ENCODE assay signal across 9 mouse cellular contexts in the genomic region with DNA sequence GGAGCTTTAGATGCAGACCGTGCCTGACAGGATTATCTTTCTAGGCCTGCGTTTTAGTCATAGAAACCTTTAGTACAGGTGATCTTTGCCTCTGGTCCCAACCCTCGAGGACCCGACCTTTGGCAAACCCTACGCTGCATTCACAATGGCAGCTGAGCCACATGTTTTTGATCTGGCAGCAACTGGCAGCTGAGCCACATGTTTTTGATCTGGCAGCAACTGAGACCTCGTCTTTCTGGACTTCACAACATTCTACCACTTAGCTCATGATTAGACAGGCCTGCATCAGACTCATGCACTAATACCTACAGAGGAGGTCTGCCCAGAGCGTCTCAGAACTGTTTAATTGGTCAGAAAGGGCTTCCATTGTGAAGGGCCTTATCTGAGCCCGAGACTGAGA. TPM values are rescaled to one million over a fixed set of nuclear protein-coding genes. Genes with fewer than 3 reads are reported as not detected.
A peak's percentile ranks its signal among the peaks of the same experiment; 100 is the strongest.
DNase-seq lines count a peak whose midpoint lies in the region; ATAC-seq and TF ChIP-seq lines count a peak whose summit lies in the region.
"Had no signal": no experiment of that assay in that cellular context is flagged by ENCODE, and none has a peak within 500 bp of the region (broad histone marks: within the 10 kb centered on the region; RNA-seq: fewer than 3 reads in every experiment).

No protein-coding gene starts in this region.

- H3K9me3 ChIP-seq in heart, embryonic 11.5 days (replicated peaks; ENCODE audit: control insufficient read depth, low read length): no peaks in the 10 kb centered on the region
- no peaks in the 10 kb centered on the region for H3K9me3 ChIP-seq in limb, embryonic 13.5 days
- no peaks in the 10 kb centered on the region for H3K9me3 ChIP-seq in stomach, postnatal 0 days (ENCODE audit: control insufficient read depth, low read length)

- no peak for TF ChIP-seq POLR2A in spleen, adult 2 months (IDR thresholded peaks at IDR 0.05; ENCODE audit: low read depth, low read length)

- TF ChIP-seq CTCF in spleen, adult 2 months (IDR thresholded peaks at IDR 0.05; ENCODE audit: extremely low read depth, insufficient read depth, insufficient read length, insufficient replicate concordance): no peak
- TF ChIP-seq CTCF in stomach, postnatal 0 days (IDR thresholded peaks at IDR 0.05; ENCODE audit: low read depth): no peak

- TF ChIP-seq EP300 in stomach, postnatal 0 days (optimal IDR thresholded peaks at IDR 0.05): no peak

- H3K27me3 ChIP-seq in spleen, adult 2 months (ENCODE audit: control insufficient read depth, insufficient read depth, low read length): no peaks in the 10 kb centered on the region
- H3K27me3 ChIP-seq in heart, embryonic 11.5 days (ENCODE audit: control insufficient read depth, insufficient read depth, low read length): no peaks in the 10 kb centered on the region
- H3K27me3 ChIP-seq in limb, embryonic 13.5 days: no peaks in the 10 kb centered on the region
- no peaks in the 10 kb centered on the region for H3K27me3 ChIP-seq in stomach, postnatal 0 days (ENCODE audit: control insufficient read depth, insufficient read depth, low read length)

- peaks cover 46% of the 10 kb centered on the region for H3K36me3 ChIP-seq in spleen, adult 2 months (ENCODE audit: control insufficient read depth, insufficient read depth, low read length)
- H3K36me3 ChIP-seq in heart, embryonic 11.5 days (ENCODE audit: control insufficient read depth, insufficient read depth, low read length): peaks cover 20% of the 10 kb centered on the region
- H3K36me3 ChIP-seq in limb, embryonic 13.5 days: peaks cover 36% of the 10 kb centered on the region
- peaks cover 21% of the 10 kb centered on the region; the same call in 1 of the 2 replicates for H3K36me3 ChIP-seq in stomach, postnatal 0 days (ENCODE audit: control insufficient read depth, insufficient read depth, low read length)

- peak overlapping the region; percentile 98 for H3K4me2 ChIP-seq in heart, embryonic 11.5 days
- H3K4me2 ChIP-seq in limb, embryonic 13.5 days (replicated peaks): peak overlapping the region; percentile 83
- peak overlapping the region; percentile 78 for H3K4me2 ChIP-seq in stomach, postnatal 0 days (replicated peaks; ENCODE audit: low read depth)

- ATAC-seq in heart, embryonic 11.5 days (replicated peaks; ENCODE audit: insufficient number of reproducible peaks, low FRiP score, low TSS enrichment): no peak
- ATAC-seq in limb, embryonic 13.5 days (ENCODE audit: low FRiP score, low read depth): peak; percentile 4; the same call in 1 of the 2 replicates
- ATAC-seq in stomach, postnatal 0 days (ENCODE audit: low FRiP score, low TSS enrichment): no peak
- no peak for ATAC-seq in megakaryocyte progenitor cell, adult 5-6 weeks (replicated peaks; ENCODE audit: poor library complexity)

- peak overlapping the region; percentile 92 for H3K27ac ChIP-seq in spleen, adult 2 months (ENCODE audit: insufficient read depth, low read length)
- H3K27ac ChIP-seq in heart, embryonic 11.5 days (ENCODE audit: low read depth, low read length): peak overlapping the region; percentile 83
- H3K27ac ChIP-seq in limb, embryonic 13.5 days: peak overlapping the region; percentile 72
- peak overlapping the region; percentile 88 for H3K27ac ChIP-seq in stomach, postnatal 0 days (replicated peaks)

- H3K9ac ChIP-seq in heart, embryonic 11.5 days (ENCODE audit: low read depth, low read length): peak overlapping the region; percentile 56; the same call in 1 of the 2 replicates
- peak overlapping the region; percentile 48 for H3K9ac ChIP-seq in limb, embryonic 13.5 days
- H3K9ac ChIP-seq in stomach, postnatal 0 days (ENCODE audit: low read length): peak overlapping the region; percentile 51; the same call in 1 of the 2 replicates

- DNase-seq in spleen, adult 2 months (ENCODE audit: low read depth in 1 of 2, low spot score in 2 of 2): no peak
- DNase-seq in spleen, adult 12 weeks (ENCODE audit: low spot score): no peak
- DNase-seq in stomach, postnatal 0 days (ENCODE audit: low spot score): no peak
- no peak for DNase-seq in cerebellum, adult 18-20 months
- no peak for DNase-seq in right cerebral cortex, postnatal 25 days

- peak overlapping the region; percentile 77 for H3K4me3 ChIP-seq in spleen, adult 2 months (ENCODE audit: extremely low read depth, insufficient read depth, insufficient read length)
- H3K4me3 ChIP-seq in heart, embryonic 11.5 days (ENCODE audit: low read depth, low read length): peak overlapping the region; percentile 61
- H3K4me3 ChIP-seq in limb, embryonic 13.5 days: peak overlapping the region; percentile 52
- H3K4me3 ChIP-seq in stomach, postnatal 0 days (ENCODE audit: low read depth, low read length): peak overlapping the region; percentile 55

- WGBS in spleen, adult 2 months: 12% methylated on average over 8 of the region's 8 CpGs
- 37% methylated on average over 8 of the region's 8 CpGs for WGBS in heart, embryonic 11.5 days (ENCODE audit: insufficient replicate concordance)
- 16% methylated on average over 8 of the region's 8 CpGs for WGBS in limb, embryonic 13.5 days
- WGBS in stomach, postnatal 0 days: 30% methylated on average over 8 of the region's 8 CpGs

- peaks cover 19% of the 10 kb centered on the region for H3K4me1 ChIP-seq in spleen, adult 2 months (ENCODE audit: control insufficient read depth, insufficient read depth, insufficient read length)
- H3K4me1 ChIP-seq in heart, embryonic 11.5 days (ENCODE audit: control insufficient read depth, insufficient read depth, low read length): peaks cover 23% of the 10 kb centered on the region
- peaks cover 49% of the 10 kb centered on the region for H3K4me1 ChIP-seq in limb, embryonic 13.5 days
- peaks cover 7% of the 10 kb centered on the region for H3K4me1 ChIP-seq in stomach, postnatal 0 days (replicated peaks; ENCODE audit: control insufficient read depth, insufficient read depth)

RNA-seq across cellular contexts. Expression of a gene that starts 1.9 kb away (rescaled TPM):
- polyA plus RNA-seq in spleen, adult 2 months (2012; rRNA removed): 991 and 1,064 TPM in 2 replicates
- 216 and 245 TPM in 2 replicates for polyA plus RNA-seq in heart, embryonic 11.5 days (2014; fragmentation: Nextera tagmentation; extraction: Ambion mirVana)
- 143 and 155 TPM in 2 replicates for polyA plus RNA-seq in limb, embryonic 13.5 days (2015; fragmentation: Nextera tagmentation; extraction: Ambion mirVana)
- 618 and 662 TPM in 2 replicates for polyA plus RNA-seq in stomach, postnatal 0 days (2015; fragmentation: Nextera tagmentation; extraction: Ambion mirVana)
- 208 and 232 TPM in 2 replicates for total RNA-seq in megakaryocyte progenitor cell, adult 5-6 weeks (2015)
- 90.4 and 97.3 TPM in 2 replicates for total RNA-seq in megakaryocyte progenitor cell, adult 5-6 weeks (2017)

RNA-seq across cellular contexts. Expression of a gene that starts 19.7 kb away (rescaled TPM):
- 2.3 and 3.8 TPM in 2 replicates for polyA plus RNA-seq in spleen, adult 2 months (2012; rRNA removed)
- polyA plus RNA-seq in heart, embryonic 11.5 days (2014; fragmentation: Nextera tagmentation; extraction: Ambion mirVana): 0.19 and 0.21 TPM in 2 replicates
- 0.17 and 0.24 TPM in 2 replicates for polyA plus RNA-seq in limb, embryonic 13.5 days (2015; fragmentation: Nextera tagmentation; extraction: Ambion mirVana)
- polyA plus RNA-seq in stomach, postnatal 0 days (2015; fragmentation: Nextera tagmentation; extraction: Ambion mirVana): 0.45 and 0.54 TPM in 2 replicates
- total RNA-seq in megakaryocyte progenitor cell, adult 5-6 weeks (2015): not detected in 2 replicates
- total RNA-seq in megakaryocyte progenitor cell, adult 5-6 weeks (2017): 0.17 TPM in 1 of 2 replicates, not detected in the other

RNA-seq across cellular contexts. Expression of a gene that starts 22.3 kb away (rescaled TPM):
- 0.77 and 1.3 TPM in 2 replicates for polyA plus RNA-seq in spleen, adult 2 months (2012; rRNA removed)
- not detected in 2 replicates for polyA plus RNA-seq in heart, embryonic 11.5 days (2014; fragmentation: Nextera tagmentation; extraction: Ambion mirVana)
- polyA plus RNA-seq in limb, embryonic 13.5 days (2015; fragmentation: Nextera tagmentation; extraction: Ambion mirVana): 0.08 TPM in 1 of 2 replicates, not detected in the other
- polyA plus RNA-seq in stomach, postnatal 0 days (2015; fragmentation: Nextera tagmentation; extraction: Ambion mirVana): 1.4 and 1.7 TPM in 2 replicates
- 0.15 TPM in 1 of 2 replicates, not detected in the other for total RNA-seq in megakaryocyte progenitor cell, adult 5-6 weeks (2015)
- not detected in 2 replicates for total RNA-seq in megakaryocyte progenitor cell, adult 5-6 weeks (2017)
- total RNA-seq: neutrophil, adult 5-6 weeks had no signal

RNA-seq across cellular contexts. Expression of a gene that starts 41.8 kb away (rescaled TPM):
- polyA plus RNA-seq in spleen, adult 2 months (2012; rRNA removed): 7.7 and 7.8 TPM in 2 replicates
- polyA plus RNA-seq in heart, embryonic 11.5 days (2014; fragmentation: Nextera tagmentation; extraction: Ambion mirVana): 24.4 and 27.0 TPM in 2 replicates
- 18.3 and 18.5 TPM in 2 replicates for polyA plus RNA-seq in limb, embryonic 13.5 days (2015; fragmentation: Nextera tagmentation; extraction: Ambion mirVana)
- polyA plus RNA-seq in stomach, postnatal 0 days (2015; fragmentation: Nextera tagmentation; extraction: Ambion mirVana): 25.2 and 27.2 TPM in 2 replicates
- total RNA-seq in megakaryocyte progenitor cell, adult 5-6 weeks (2015): 10.7 and 21.3 TPM in 2 replicates
- 11.6 and 13.0 TPM in 2 replicates for total RNA-seq in megakaryocyte progenitor cell, adult 5-6 weeks (2017)
